Mouse (Mus musculus): ENCODE measurements around the gene Eps15. TPM values are rescaled to one million over a fixed set of nuclear protein-coding genes. Genes with fewer than 3 reads are reported as not detected.

The Eps15 gene
- total and polyA plus RNA-seq, 2 experiments from 2014 or later = 17.4 to 26.2 TPM

DNA sequence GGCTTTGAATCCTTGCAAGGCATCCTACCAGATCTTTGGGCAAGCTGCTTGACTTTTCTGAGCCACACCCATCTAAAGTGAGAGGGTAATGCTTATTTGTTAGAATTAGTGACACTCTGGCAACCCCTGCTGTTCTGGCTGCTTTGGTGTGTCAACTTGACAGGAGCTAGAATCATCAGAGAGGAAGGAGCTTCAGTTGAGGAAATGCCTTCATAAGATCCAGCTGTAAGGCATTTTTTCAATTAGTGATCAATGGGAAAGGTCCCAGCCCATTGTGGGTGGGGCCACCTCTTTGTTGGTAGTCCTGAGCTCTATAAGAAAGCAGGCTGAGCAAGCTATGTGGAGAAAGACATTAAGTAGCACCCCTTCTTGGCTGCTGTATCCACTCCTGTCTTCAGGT, 38.8 kb upstream of the Eps15 start:
- ATAC-seq (ENCODE audit: insufficient read depth, low read depth) (no peak), DNase-seq (ENCODE audit: low spot score) (no peak)
- Histone ChIP-seq H3K4me3 (ENCODE audit: low read depth, low read length) (no peak overlapping the region), H3K9ac (replicated peaks; ENCODE audit: low read depth, low read length) (no peak overlapping the region), H3K9me3 (replicated peaks; ENCODE audit: control insufficient read depth, low read length) (no peaks in the 10 kb centered on the region), H3K27ac (ENCODE audit: low read depth) (peak overlapping the region; percentile 2; the same call in 1 of the 2 replicates), H3K27me3 (ENCODE audit: control insufficient read depth, insufficient read depth, low read length) (no peaks in the 10 kb centered on the region), H3K4me1 (ENCODE audit: control insufficient read depth, insufficient read depth) (peaks cover 3% of the 10 kb centered on the region; the same call in 1 of the 2 replicates), H3K36me3 (replicated peaks; ENCODE audit: control insufficient read depth, insufficient read depth, low read length) (no peaks in the 10 kb centered on the region), H3K4me2 (ENCODE audit: low read depth, low read length) (no peak overlapping the region)
- TF ChIP-seq EP300 (IDR thresholded peaks at IDR 0.05; ENCODE audit: low read depth) (no peak), CTCF (IDR thresholded peaks at IDR 0.05; ENCODE audit: low read depth) (no peak)

DNA sequence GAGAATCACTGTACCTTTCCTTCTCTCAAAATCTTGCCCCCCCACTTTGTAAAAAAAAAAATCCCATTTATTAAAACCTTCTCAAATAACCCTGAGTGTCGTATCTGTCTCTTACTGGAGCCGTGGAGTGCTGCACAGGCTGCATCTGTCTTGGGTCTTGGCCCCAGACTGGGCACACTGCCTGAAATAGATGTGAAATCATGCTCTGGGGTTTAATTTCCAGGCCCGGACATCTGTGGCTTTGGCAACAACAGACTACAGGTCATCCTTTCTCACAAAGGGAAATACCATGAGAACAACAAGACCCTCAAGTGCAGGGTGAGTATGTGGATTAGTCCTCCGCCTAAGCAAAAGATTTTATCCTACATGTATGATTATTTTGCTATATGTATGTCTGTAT, 38.1 kb upstream of the Eps15 start:
- no peak for TF ChIP-seq CTCF (IDR thresholded peaks at IDR 0.05; ENCODE audit: low read depth)
- TF ChIP-seq EP300 (IDR thresholded peaks at IDR 0.05; ENCODE audit: low read depth) = no peak
- ATAC-seq (ENCODE audit: insufficient read depth, low read depth) (peak; percentile 65), DNase-seq (ENCODE audit: low spot score) (peak; percentile 54)
- Histone ChIP-seq H3K9me3 (replicated peaks; ENCODE audit: control insufficient read depth, low read length) (no peaks in the 10 kb centered on the region), H3K9ac (replicated peaks; ENCODE audit: low read depth, low read length) (no peak overlapping the region), H3K27ac (ENCODE audit: low read depth) (peak overlapping the region; percentile 2; the same call in 1 of the 2 replicates), H3K4me2 (ENCODE audit: low read depth, low read length) (no peak overlapping the region), H3K27me3 (ENCODE audit: control insufficient read depth, insufficient read depth, low read length) (no peaks in the 10 kb centered on the region), H3K4me3 (ENCODE audit: low read depth, low read length) (no peak overlapping the region), H3K36me3 (replicated peaks; ENCODE audit: control insufficient read depth, insufficient read depth, low read length) (no peaks in the 10 kb centered on the region), H3K4me1 (ENCODE audit: control insufficient read depth, insufficient read depth) (peaks cover 3% of the 10 kb centered on the region; the same call in 1 of the 2 replicates)
- WGBS = 17% methylated on average over 4 of the region's 4 CpGs

GRCm38 (mm10) chr4:109244506-109244905, 35.6 kb upstream of the Eps15 start:
- H3K36me3 ChIP-seq (replicated peaks; ENCODE audit: control insufficient read depth, insufficient read depth, low read length) = no peaks in the 10 kb centered on the region
- H3K27me3 ChIP-seq (ENCODE audit: control insufficient read depth, insufficient read depth, low read length) = no peaks in the 10 kb centered on the region
- peaks cover 3% of the 10 kb centered on the region; the same call in 1 of the 2 replicates for H3K4me1 ChIP-seq (ENCODE audit: control insufficient read depth, insufficient read depth)
- TF ChIP-seq CTCF (IDR thresholded peaks at IDR 0.05; ENCODE audit: low read depth) (no peak), EP300 (IDR thresholded peaks at IDR 0.05; ENCODE audit: low read depth) (no peak)
- DNase-seq (ENCODE audit: low spot score) = no peak
- H3K4me2 ChIP-seq (ENCODE audit: low read depth, low read length) = no peak overlapping the region
- H3K27ac ChIP-seq (ENCODE audit: low read depth) = no peak overlapping the region
- WGBS = 76% methylated on average over 7 of the region's 7 CpGs
- no peaks in the 10 kb centered on the region for H3K9me3 ChIP-seq (replicated peaks; ENCODE audit: control insufficient read depth, low read length)
- ATAC-seq (ENCODE audit: insufficient read depth, low read depth) = no peak; the same call in 1 of the 2 replicates
- no peak overlapping the region for H3K4me3 ChIP-seq (ENCODE audit: low read depth, low read length)
- H3K9ac ChIP-seq (replicated peaks; ENCODE audit: low read depth, low read length) = no peak overlapping the region

DNA sequence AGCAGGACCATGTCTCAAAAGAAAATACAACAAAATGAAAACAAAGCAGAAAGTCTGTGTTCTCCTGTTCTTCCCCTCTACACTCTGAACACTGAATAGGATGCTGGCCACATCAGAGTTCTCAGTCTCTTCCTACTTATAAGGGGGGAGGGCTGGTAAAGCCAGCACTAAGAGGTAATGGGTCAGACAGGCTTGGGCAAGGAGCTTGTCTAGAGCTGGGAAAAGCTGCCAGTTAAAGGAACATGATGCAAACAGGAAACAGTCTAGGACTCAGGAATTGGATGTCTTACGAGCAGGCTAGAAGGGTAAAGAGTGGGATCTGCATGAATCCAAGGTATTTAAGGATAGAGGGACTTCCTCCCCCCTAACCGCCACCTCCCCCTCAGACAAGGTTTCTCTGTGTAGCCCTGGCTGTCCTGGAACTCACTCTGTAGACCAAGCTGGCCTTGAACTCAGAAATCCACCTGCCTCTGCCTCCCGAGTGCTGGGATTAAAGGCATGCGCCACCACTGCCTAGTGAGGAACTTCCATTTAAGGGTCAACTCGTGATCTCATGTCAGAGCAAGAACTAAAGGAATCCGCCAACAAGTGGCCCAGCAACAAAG, 35.0 kb upstream of the Eps15 start:
- peaks cover 3% of the 10 kb centered on the region; the same call in 1 of the 2 replicates for H3K4me1 ChIP-seq (ENCODE audit: control insufficient read depth, insufficient read depth)
- H3K9me3 ChIP-seq (replicated peaks; ENCODE audit: control insufficient read depth, low read length) = no peaks in the 10 kb centered on the region
- no peaks in the 10 kb centered on the region for H3K36me3 ChIP-seq (replicated peaks; ENCODE audit: control insufficient read depth, insufficient read depth, low read length)
- H3K27ac ChIP-seq (ENCODE audit: low read depth) = no peak overlapping the region
- WGBS = 69% methylated on average over 6 of the region's 6 CpGs
- H3K27me3 ChIP-seq (ENCODE audit: control insufficient read depth, insufficient read depth, low read length) = no peaks in the 10 kb centered on the region
- no peak overlapping the region for H3K4me3 ChIP-seq (ENCODE audit: low read depth, low read length)
- no peak overlapping the region for H3K9ac ChIP-seq (replicated peaks; ENCODE audit: low read depth, low read length)
- TF ChIP-seq EP300 (IDR thresholded peaks at IDR 0.05; ENCODE audit: low read depth) = no peak
- no peak for TF ChIP-seq CTCF (IDR thresholded peaks at IDR 0.05; ENCODE audit: low read depth)
- DNase-seq (ENCODE audit: low spot score) (no peak), ATAC-seq (ENCODE audit: insufficient read depth, low read depth) (no peak)
- no peak overlapping the region for H3K4me2 ChIP-seq (ENCODE audit: low read depth, low read length)

DNA sequence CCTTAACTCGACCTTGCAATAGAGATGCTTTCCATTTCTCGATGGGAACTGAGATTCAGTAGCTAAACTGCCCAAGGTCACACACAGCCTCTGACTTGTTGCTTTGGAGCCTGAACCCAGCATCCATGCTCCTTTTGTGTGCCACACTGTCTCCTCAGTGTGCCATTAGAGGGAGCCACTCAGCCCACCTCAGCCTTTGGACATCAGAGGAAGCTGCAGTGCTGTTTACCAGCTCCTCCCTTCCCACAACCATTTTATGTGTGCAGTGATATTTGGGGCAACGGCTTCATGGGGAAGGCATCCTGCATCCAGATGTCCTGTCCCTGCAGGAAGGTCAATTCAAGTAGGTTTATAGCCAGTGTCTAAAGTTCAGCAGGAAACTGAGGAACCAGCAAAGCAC, 28.5 kb upstream of the Eps15 start:
- H3K4me1 ChIP-seq (ENCODE audit: control insufficient read depth, insufficient read depth) = peaks cover 4% of the 10 kb centered on the region; the same call in 1 of the 2 replicates
- no peak overlapping the region for H3K4me2 ChIP-seq (ENCODE audit: low read depth, low read length)
- no peaks in the 10 kb centered on the region; the same call in 1 of the 2 replicates for H3K9me3 ChIP-seq (replicated peaks; ENCODE audit: control insufficient read depth, low read length)
- DNase-seq (ENCODE audit: low spot score) = peak; percentile 42
- no peak overlapping the region for H3K9ac ChIP-seq (replicated peaks; ENCODE audit: low read depth, low read length)
- ATAC-seq (ENCODE audit: insufficient read depth, low read depth) = no peak
- no peak overlapping the region for H3K4me3 ChIP-seq (ENCODE audit: low read depth, low read length)
- 39% methylated on average over 3 of the region's 3 CpGs for WGBS
- H3K27ac ChIP-seq (ENCODE audit: low read depth) = no peak overlapping the region
- TF ChIP-seq EP300 (IDR thresholded peaks at IDR 0.05; ENCODE audit: low read depth) = no peak
- peak; percentile 48 for TF ChIP-seq CTCF (IDR thresholded peaks at IDR 0.05; ENCODE audit: low read depth)
- H3K27me3 ChIP-seq (ENCODE audit: control insufficient read depth, insufficient read depth, low read length) = no peaks in the 10 kb centered on the region
- no peaks in the 10 kb centered on the region for H3K36me3 ChIP-seq (replicated peaks; ENCODE audit: control insufficient read depth, insufficient read depth, low read length)

DNA sequence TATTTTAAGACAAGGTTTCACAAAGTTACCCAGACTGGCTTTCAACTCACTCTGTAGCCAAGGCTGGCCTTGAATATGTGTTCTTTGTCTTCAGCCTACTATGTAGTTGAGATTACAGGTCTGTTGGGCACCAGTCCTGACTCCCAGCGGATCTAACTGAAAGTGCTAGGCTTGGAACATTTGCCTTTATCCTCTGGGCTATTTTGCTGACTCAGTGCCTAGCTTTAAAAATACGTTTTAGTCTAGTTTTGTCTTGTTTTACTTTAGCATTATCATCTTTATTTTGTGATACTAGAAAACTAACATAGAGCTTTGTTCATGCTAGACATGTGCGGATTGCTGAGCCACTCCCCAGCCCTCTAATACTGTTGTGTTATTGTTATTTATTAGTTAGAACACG, 27.9 kb upstream of the Eps15 start:
- 75% methylated on average over 4 of the region's 4 CpGs for WGBS
- DNase-seq (ENCODE audit: low spot score) (no peak), ATAC-seq (ENCODE audit: insufficient read depth, low read depth) (no peak)
- Histone ChIP-seq H3K4me1 (ENCODE audit: control insufficient read depth, insufficient read depth) (peaks cover 4% of the 10 kb centered on the region; the same call in 1 of the 2 replicates), H3K9ac (replicated peaks; ENCODE audit: low read depth, low read length) (no peak overlapping the region), H3K27ac (ENCODE audit: low read depth) (no peak overlapping the region), H3K4me3 (ENCODE audit: low read depth, low read length) (no peak overlapping the region), H3K36me3 (replicated peaks; ENCODE audit: control insufficient read depth, insufficient read depth, low read length) (no peaks in the 10 kb centered on the region), H3K9me3 (replicated peaks; ENCODE audit: control insufficient read depth, low read length) (no peaks in the 10 kb centered on the region; the same call in 1 of the 2 replicates), H3K27me3 (ENCODE audit: control insufficient read depth, insufficient read depth, low read length) (no peaks in the 10 kb centered on the region), H3K4me2 (ENCODE audit: low read depth, low read length) (no peak overlapping the region)
- TF ChIP-seq CTCF (IDR thresholded peaks at IDR 0.05; ENCODE audit: low read depth) = no peak
- no peak for TF ChIP-seq EP300 (IDR thresholded peaks at IDR 0.05; ENCODE audit: low read depth)
